Mouse (Mus musculus): ENCODE measurements around the gene Rcbtb1. TPM values are rescaled to one million over a fixed set of nuclear protein-coding genes. Genes with fewer than 3 reads are reported as not detected.

Rcbtb1 gene
- total and polyA plus RNA-seq, 3 experiments: 26.0 to 41.7 (median 31.7) TPM

DNA sequence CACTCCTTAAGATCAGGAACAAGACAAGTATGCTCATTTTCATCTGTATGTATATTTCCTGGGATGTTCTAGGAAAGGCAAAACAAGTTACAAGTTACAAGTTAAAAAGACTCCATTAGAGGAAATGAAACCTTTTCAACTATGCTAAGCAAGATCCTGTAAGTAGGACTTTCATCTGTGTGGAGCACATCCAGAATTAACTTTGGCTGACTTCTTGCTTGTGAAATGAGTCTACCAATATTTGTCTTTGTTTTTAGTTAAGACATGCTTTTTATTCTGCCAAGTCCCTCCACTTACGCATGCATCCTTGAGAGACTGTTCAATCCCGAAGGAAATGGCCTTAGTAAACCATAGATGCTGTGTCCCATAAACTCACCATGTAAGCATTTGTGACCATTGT lies 14.9 kb upstream of the Rcbtb1 start:
- TF ChIP-seq IRF4 (IDR thresholded peaks at IDR 0.05; ENCODE audit: low read depth, low read length) (peak; percentile 5; the same call in 1 of the 2 replicates), RAD21 (IDR thresholded peaks at IDR 0.05; ENCODE audit: low read depth, low read length) (no peak), GABPA (IDR thresholded peaks at IDR 0.05; ENCODE audit: insufficient replicate concordance, low read depth, low read length) (no peak), JUN (IDR thresholded peaks at IDR 0.05; ENCODE audit: insufficient read depth, low read depth, low read length) (no peak), RCOR1 (conservative IDR thresholded peaks at IDR 0.05; ENCODE audit: low read depth, low read length) (no peak)
- dilution Hi-C loops (cut with MboI; ENCODE audit: extremely low pct_ligation_motif_present, extremely low pct_unique_long_range_greater_than_20kb, low sequenced_read_pairs) (no loop called here), in situ Hi-C loops (cut with MboI; ENCODE audit: low pct_ligation_motif_present, low pct_unique_long_range_greater_than_20kb, low sequenced_read_pairs) (no loop called here)
- Histone ChIP-seq H3K4me2 (ENCODE audit: insufficient read depth, low read depth, poor library complexity, severe bottlenecking) (no peak overlapping the region), H3K79me2 (replicated peaks; ENCODE audit: control insufficient read depth, extremely low read depth, insufficient read depth, poor library complexity, severe bottlenecking) (no peaks in the 10 kb centered on the region), H3K9me3 (replicated peaks; ENCODE audit: low read length) (no peaks in the 10 kb centered on the region), H3K4me3 (replicated peaks in 1 of 3; ENCODE audit: low read depth in 2 of 3, low read length in 2 of 3, poor library complexity in 1 of 3) (no peak overlapping the region), H3K4me1 (ENCODE audit: control insufficient read depth in 1 of 2, insufficient read depth in 2 of 2) (peaks cover 0 to 14% of the 10 kb centered on the region in 2 experiments; a peak in 2 of 4 replicates), H3K27me3 (replicated peaks) (no peaks in the 10 kb centered on the region), H3K36me3 (replicated peaks in 1 of 2; ENCODE audit: control insufficient read depth in 1 of 2, insufficient read depth in 1 of 2, low read length in 1 of 2) (no peaks in the 10 kb centered on the region), H3K9ac (ENCODE audit: insufficient read depth, low read depth) (no peak overlapping the region), H3K27ac (ENCODE audit: insufficient read depth, low read depth) (no peak overlapping the region)
- no peak for DNase-seq (ENCODE audit: extremely low read depth)

- Histone ChIP-seq H3K4me1 (ENCODE audit: control insufficient read depth in 1 of 2, insufficient read depth in 2 of 2) (peaks cover 2 to 41% of the 10 kb centered on the region in 2 experiments), H3K27me3 (replicated peaks) (peaks cover 5% of the 10 kb centered on the region), H3K9ac (ENCODE audit: insufficient read depth, low read depth) (peak overlapping the region; percentile 88), H3K4me2 (ENCODE audit: insufficient read depth, low read depth, poor library complexity, severe bottlenecking) (peak overlapping the region; percentile 46), H3K9me3 (replicated peaks; ENCODE audit: low read length) (peaks cover under 1% of the 10 kb centered on the region), H3K27ac (ENCODE audit: insufficient read depth, low read depth) (peak overlapping the region; percentile 56; the same call in 1 of the 2 replicates), H3K36me3 (replicated peaks in 1 of 2; ENCODE audit: control insufficient read depth in 1 of 2, insufficient read depth in 1 of 2, low read length in 1 of 2) (peaks cover 0 to 12% of the 10 kb centered on the region in 2 experiments), H3K79me2 (replicated peaks; ENCODE audit: control insufficient read depth, extremely low read depth, insufficient read depth, poor library complexity, severe bottlenecking) (peaks cover 11% of the 10 kb centered on the region), H3K4me3 (replicated peaks in 1 of 3; ENCODE audit: low read depth in 2 of 3, low read length in 2 of 3, poor library complexity in 1 of 3) (peak overlapping the region; percentile 84 to 97 (median 92))
- dilution Hi-C loops (cut with MboI; ENCODE audit: extremely low pct_ligation_motif_present, extremely low pct_unique_long_range_greater_than_20kb, low sequenced_read_pairs) (no loop called here), in situ Hi-C loops (cut with MboI; ENCODE audit: low pct_ligation_motif_present, low pct_unique_long_range_greater_than_20kb, low sequenced_read_pairs) (no loop called here)
- peak; percentile 27 for DNase-seq (ENCODE audit: extremely low read depth)
- TF ChIP-seq KAT2A (IDR thresholded peaks at IDR 0.05; ENCODE audit: insufficient replicate concordance, low read length) (no peak), USF2 (conservative IDR thresholded peaks at IDR 0.05; ENCODE audit: low read depth, low read length) (no peak), ETS1 (conservative IDR thresholded peaks at IDR 0.05; ENCODE audit: low read depth, low read length) (no peak), ZNF384 (IDR thresholded peaks at IDR 0.05; ENCODE audit: low read depth, low read length) (peak; percentile 91), MXI1 (IDR thresholded peaks at IDR 0.05; ENCODE audit: low read depth, low read length) (no peak), POLR2AphosphoS2 (IDR thresholded peaks at IDR 0.05; ENCODE audit: low read depth, low read length) (no peak), EP300 (IDR thresholded peaks at IDR 0.05; ENCODE audit: low read length) (no peak), ZKSCAN1 (IDR thresholded peaks at IDR 0.05; ENCODE audit: borderline replicate concordance, low read depth, low read length) (no peak), RCOR1 (conservative IDR thresholded peaks at IDR 0.05; ENCODE audit: low read depth, low read length) (no peak), ZC3H11A (IDR thresholded peaks at IDR 0.05; ENCODE audit: low read depth, low read length) (no peak), CHD1 (IDR thresholded peaks at IDR 0.05; ENCODE audit: low read depth, low read length) (0 out of 2 replicates have a peak, but pooled peaks have one; percentile 27), SIN3A (IDR thresholded peaks at IDR 0.05; ENCODE audit: low read length) (peak; percentile 41; the same call in 1 of the 2 replicates), MEF2A (IDR thresholded peaks at IDR 0.05; ENCODE audit: borderline replicate concordance, low read depth, low read length) (no peak)
Observed at GRCm38 (mm10) chr14:59201604-59202215, 701 bp downstream of the Rcbtb1 start.

Measured in CH12.LX (cell line).